Mouse (Mus musculus) bone marrow, adult 2 months (tissue): ENCODE data around the gene Zkscan6.

Source experiments
- CTCF ChIP-seq: fragments of 200-500 bp; IDR thresholded peaks from 2 replicates; pipeline ENCODE4 v1.5.1; 2011; ENCODE audit warnings: low read length, control low read depth; ENCODE audit not compliant: control insufficient read depth, insufficient read depth
- POLR2A ChIP-seq: fragments of 200-500 bp; IDR thresholded peaks from 2 replicates; pipeline ENCODE4 v1.6.1; 2011; ENCODE audit warnings: low read depth, mild to moderate bottlenecking, control low read depth, low read length, borderline replicate concordance; ENCODE audit not compliant: control insufficient read depth

- TF ChIP-seq CTCF = no peak
- TF ChIP-seq POLR2A = no peak
Measured at GRCm38 (mm10) chr11:65760912-65761311, 46.1 kb upstream of the Zkscan6 start.
